Mouse (Mus musculus) liver (tissue): ENCODE results near the gene Ndufs4.
A peak's percentile ranks its signal among the peaks of the same experiment; 100 is the strongest.
"Not testable (repeated sequence)": the region's sequence is repeated elsewhere in the genome, so short reads cannot be mapped to it uniquely, and the experiment has no call there.

Source experiments
- DNase-seq: peaks from one replicate; pipeline ENCODE4 v3.0.0-alpha.2; 2020; ENCODE audit warnings: mixed read lengths

The Ndufs4 gene

GRCm38 (mm10) chr13:114319835-114320389 is 68.1 kb downstream of the Ndufs4 start:
- no peak for DNase-seq

- no peak for DNase-seq
Observed at GRCm38 (mm10) chr13:114319136-114319535, 68.9 kb downstream of the Ndufs4 start.

GRCm38 (mm10) chr13:114315374-114315773 is 72.7 kb downstream of the Ndufs4 start:
- DNase-seq: peak; percentile 13

- DNase-seq: no peak
Observed at GRCm38 (mm10) chr13:114314953-114315352, 73.1 kb downstream of the Ndufs4 start.

- DNase-seq: no peak
Observed at GRCm38 (mm10) chr13:114310591-114310990, 77.5 kb downstream of the Ndufs4 start.

- DNase-seq: no peak
Observed at GRCm38 (mm10) chr13:114304684-114305083, 83.4 kb downstream of the Ndufs4 start.

GRCm38 (mm10) chr13:114303466-114304175 is 84.4 kb downstream of the Ndufs4 start:
- DNase-seq: no peak

GRCm38 (mm10) chr13:114297761-114298160 is 90.3 kb downstream of the Ndufs4 start:
- DNase-seq: no peak

- DNase-seq: no peak
Observed at GRCm38 (mm10) chr13:114296556-114296955, 91.5 kb downstream of the Ndufs4 start.

GRCm38 (mm10) chr13:114289411-114289810 is 98.6 kb downstream of the Ndufs4 start:
- no peak for DNase-seq

- DNase-seq: no peak
Observed at GRCm38 (mm10) chr13:114288511-114288910, 99.5 kb downstream of the Ndufs4 start.

- DNase-seq: not testable (repeated sequence)
Observed at GRCm38 (mm10) chr13:114278690-114279089, 109.4 kb downstream of the Ndufs4 start.

- no peak for DNase-seq
Observed at GRCm38 (mm10) chr13:114277277-114277676, 110.8 kb downstream of the Ndufs4 start.

- DNase-seq: no peak
Observed at GRCm38 (mm10) chr13:114271410-114272105, 116.5 kb downstream of the Ndufs4 start.

- DNase-seq: no peak
Observed at GRCm38 (mm10) chr13:114267741-114268140, 120.3 kb downstream of the Ndufs4 start.

GRCm38 (mm10) chr13:114260486-114261205 is 127.4 kb downstream of the Ndufs4 start:
- DNase-seq: no peak

GRCm38 (mm10) chr13:114254697-114255096 is 133.4 kb downstream of the Ndufs4 start:
- no peak for DNase-seq
